Mouse (Mus musculus): ENCODE results near the gene Add3. TPM values are rescaled to one million over a fixed set of nuclear protein-coding genes. Genes with fewer than 3 reads are reported as not detected.

The Add3 gene
- total RNA-seq, 1 experiment from 2014 or later: 61.2 TPM

DNA sequence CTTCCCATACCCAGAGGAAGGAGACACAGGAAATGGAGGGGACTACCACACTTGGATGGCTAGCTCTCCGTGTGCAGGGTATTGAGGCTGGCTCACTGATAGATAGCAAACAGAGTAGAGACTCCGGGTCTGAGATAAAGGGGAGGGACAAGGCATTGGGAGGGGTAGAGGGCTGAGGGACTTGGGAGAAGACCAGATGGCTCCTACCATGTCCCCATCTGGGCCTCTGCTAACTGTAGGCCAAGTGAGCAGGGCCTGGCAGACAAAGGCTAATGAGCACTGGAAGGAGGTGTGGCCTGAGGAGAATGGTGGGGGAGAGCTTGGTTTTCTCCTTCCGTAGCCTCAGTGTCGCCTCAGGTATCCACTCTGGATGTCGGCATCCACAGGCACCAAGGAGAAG is 119.3 kb downstream of the Add3 start:
- ATAC-seq (replicated peaks; ENCODE audit: low read depth, poor library complexity, severe bottlenecking): peak; percentile 5; the same call in 1 of the 2 replicates

DNA sequence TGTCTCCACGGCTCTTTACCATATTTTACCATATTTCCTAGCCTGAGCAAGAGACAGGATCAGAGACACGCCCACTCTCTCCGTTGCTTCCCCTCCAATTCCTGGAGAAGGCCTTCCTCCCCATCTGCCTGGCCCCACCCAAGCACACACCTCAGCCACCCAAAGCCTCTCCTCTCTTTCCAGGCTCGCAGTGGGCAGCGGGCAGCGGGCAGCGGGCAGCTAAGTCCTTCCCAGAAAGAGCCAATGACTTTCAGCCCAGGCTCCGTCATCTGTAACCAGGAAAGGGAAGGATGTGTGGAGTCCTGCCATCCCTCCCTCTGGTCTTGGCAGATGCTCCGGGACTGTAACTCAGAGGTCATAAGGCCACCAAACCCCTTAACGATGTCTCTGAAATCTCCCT is 120.0 kb downstream of the Add3 start:
- no peak for ATAC-seq (replicated peaks; ENCODE audit: low read depth, poor library complexity, severe bottlenecking)

DNA sequence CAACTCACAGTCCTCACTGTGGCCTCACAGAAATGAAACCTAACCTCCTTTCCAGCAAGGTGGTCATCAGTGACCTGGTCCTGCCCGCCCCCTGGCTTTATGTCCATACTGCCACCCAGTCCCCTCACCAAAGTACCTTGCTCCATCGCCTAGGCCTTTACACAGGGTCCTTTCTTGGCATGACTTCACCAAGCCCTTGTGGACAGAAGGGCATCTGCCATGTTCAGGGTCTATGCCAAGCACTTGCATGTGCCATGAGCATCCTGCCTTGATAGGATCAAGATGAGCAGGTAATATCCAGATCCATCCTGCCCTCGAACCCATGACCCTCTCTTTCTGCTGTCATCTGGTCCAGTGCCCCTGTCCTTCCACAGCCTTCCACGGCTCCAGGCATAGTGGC is 120.6 kb downstream of the Add3 start:
- ATAC-seq (replicated peaks; ENCODE audit: low read depth, poor library complexity, severe bottlenecking): no peak

DNA sequence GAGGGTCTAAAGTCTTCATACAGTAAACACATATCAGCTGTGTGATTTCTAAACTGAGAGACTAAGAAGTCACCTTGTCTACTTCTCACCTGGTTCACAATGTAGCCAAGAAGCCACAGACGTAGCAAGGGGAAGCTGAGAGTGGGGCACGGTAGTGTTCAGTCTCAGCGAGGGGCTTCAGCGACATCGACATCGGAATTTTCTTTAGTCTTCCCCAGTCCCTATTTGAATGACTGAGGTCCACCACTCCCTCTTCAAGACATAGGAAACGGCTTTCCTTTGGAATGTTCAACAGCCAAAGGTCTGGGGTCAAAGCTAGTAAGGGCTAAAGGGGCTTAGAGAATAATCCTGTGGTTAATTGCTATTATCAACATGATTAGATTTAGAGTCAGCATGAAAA is 121.8 kb downstream of the Add3 start:
- ATAC-seq (replicated peaks; ENCODE audit: low read depth, poor library complexity, severe bottlenecking): no peak

DNA sequence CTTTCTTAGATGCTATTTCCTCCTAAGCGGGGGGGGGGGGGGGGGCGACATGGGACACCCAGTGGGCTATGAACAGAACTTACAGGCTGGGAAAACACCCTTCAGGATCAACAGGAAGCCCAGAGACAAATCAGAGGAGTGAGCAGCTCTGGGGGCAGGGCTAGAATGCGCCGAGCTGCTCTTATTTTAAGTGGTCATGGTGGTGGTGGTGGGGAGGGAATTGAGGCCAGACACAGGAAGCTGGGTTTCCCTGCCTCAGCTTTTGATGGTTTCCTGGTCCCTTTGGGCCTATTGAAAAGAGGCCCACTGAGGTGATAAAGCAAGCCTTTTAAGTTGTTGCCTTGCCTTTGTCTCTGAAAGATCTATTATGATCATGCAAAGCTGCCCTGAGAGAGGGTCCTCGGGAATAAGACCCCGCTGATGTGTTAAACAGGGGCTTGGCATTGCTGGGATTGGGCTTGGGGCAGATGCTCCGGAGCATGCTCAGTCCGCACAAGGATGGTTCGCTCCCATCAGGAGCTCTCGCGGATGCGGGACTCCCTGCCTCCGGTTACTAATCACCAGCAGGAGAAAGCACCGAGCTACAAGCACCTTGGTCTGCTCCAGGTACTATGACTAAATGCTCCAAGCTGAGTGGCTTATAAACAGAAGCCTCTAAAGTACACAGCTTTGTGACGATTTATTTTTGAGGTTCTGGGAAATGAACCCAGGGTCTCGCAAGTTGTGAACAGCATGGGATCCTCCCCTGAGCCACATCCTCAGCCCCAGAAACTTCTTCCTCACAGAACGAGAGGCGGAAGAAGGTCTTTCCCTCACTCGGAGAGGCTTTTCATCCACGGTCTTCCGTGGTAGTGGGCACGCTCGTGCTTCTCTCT is 123.9 kb downstream of the Add3 start:
- ATAC-seq (replicated peaks; ENCODE audit: low read depth, poor library complexity, severe bottlenecking): peak; percentile 84

DNA sequence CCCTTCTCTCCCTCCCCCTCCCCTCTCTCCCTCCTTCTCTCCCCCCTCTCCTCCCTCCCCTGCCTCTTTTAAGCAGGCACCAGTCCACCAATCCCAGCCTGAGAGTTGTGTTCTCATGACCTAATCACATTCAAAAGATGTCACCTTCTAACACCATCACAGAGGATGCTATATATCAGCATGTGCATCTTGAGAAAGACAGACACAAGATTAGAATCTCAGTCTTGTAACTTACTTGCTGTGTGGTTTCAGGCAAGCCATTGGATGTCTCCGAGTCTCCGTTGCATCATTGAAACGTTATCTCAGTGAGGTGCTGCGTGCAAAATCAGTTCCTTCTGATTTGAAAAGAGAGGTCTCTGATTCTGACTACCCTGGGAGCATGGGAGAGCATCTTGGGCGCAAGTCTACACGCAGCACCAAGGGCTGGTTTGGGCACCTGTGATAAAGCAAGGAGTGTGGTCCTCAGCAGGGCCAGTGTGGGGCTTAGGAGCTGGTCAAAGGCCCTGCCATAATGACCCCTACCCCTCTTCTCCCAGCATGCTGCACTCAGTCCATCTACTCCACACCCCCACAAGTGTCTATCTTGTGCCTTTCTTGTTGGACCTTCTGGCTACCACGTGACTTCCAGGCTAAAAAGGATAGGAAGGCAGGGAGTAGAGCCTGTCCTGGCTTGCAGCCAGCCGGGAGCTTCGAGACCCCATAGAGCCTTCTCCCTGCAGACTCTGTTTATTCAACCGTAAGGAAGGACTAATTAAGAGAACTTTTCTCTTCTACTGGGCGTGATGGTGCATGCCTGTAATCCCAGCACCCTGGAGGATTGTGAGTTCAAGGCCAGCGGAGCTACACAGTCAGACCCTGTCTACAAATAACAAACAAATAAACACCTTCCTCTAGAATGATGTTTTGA is 124.8 kb downstream of the Add3 start:
- ATAC-seq (replicated peaks; ENCODE audit: low read depth, poor library complexity, severe bottlenecking): no peak

DNA sequence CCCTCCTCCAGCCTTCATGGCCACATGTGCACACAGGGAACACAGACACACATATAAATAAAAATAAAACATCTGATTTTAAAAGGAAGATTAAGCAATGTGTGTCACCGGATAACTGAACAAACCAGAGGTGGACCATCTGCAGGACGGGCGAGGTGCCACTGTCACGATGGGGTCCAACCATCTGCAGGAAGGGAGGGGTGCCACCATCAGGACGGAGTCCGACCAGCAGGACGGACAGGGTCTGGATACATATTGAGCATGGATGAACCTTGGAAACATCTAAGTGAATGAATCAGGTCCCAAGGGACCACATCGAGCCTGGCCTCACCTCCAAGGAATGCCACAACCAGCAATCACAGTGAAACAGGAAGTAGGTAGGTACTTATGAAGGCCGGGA is 127.1 kb downstream of the Add3 start:
- no peak for ATAC-seq (replicated peaks; ENCODE audit: low read depth, poor library complexity, severe bottlenecking)

DNA sequence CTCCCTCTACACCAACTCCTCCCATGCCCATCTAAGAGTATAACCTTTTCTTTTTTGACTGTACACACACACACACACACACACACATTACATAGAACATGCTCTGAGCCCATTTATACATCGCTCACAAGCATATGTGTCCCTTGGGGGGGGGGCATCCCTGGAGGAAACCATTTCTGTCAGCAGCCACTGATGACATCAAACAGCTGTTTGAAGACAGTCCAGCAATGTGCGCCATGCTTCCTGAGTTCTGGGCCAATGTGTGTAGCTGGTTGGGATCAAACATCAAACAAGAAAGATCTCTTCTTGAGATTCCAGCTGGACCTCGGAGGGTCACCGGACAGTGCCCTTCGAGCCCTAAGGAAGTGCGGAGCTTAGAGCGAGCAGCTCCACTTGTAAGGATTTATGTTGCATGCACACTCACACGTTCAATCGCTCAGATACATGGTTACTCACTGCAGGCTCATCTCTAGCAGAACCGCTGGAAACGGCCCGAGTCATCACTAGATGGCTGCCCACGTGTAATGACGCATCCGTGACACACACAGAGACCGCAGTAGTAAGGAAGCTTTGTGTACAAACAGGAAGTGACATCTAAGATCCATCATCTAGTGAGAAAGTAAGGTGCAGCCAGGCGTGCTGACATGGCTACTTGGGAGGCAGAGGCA is 132.9 kb downstream of the Add3 start:
- ATAC-seq (replicated peaks; ENCODE audit: low read depth, poor library complexity, severe bottlenecking): peak; percentile 31

DNA sequence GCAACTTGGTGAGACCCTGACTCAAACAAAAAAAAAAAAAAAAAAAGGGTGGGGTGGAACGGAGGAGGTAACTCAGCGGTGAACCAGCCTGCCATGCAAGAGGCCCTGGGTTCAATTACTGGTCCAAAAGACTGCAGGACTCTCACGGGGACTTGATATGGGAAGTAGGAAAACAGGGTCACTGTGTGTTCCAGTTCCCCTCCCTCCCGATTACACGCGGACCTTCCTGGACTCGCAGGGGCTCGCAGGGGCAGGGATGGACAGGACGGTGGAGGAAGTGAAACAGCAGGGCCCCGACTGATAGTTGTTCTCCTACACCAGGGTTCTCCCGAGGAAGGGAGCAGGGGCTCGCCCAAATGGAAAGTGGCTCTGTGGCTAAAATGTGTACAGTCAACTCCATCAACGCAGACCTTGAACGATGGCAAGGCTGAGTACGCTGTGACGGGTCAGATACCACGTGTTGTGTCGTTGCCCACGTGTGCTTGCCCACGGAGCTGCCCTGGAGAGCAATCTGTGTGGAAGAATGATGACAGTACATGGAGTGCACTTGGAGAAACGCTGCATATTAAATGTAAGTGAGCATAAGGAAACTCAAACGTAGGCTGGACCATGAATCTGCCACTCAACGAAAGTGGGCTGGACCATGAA is 133.7 kb downstream of the Add3 start:
- ATAC-seq (replicated peaks; ENCODE audit: low read depth, poor library complexity, severe bottlenecking): peak; percentile 55

DNA sequence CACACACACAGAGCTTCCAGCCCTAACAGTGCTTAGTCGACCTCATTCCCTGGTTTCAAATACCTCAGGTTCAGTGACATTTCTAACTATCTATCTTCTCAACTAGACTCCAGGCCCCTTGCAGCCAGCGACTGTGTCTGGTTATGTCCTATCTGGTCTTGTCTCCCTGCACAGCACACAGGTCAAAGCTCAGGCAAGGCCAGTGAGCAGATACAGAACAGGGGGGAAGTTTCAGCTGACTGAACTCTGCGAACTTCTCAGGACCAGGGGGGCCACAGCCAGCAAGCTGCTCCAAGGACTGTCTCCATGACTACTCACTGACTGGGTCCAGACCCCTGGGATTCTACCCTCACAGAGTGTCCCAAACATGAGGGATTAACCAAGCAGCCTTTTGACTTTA is 135.0 kb downstream of the Add3 start:
- no peak for ATAC-seq (replicated peaks; ENCODE audit: low read depth, poor library complexity, severe bottlenecking)

DNA sequence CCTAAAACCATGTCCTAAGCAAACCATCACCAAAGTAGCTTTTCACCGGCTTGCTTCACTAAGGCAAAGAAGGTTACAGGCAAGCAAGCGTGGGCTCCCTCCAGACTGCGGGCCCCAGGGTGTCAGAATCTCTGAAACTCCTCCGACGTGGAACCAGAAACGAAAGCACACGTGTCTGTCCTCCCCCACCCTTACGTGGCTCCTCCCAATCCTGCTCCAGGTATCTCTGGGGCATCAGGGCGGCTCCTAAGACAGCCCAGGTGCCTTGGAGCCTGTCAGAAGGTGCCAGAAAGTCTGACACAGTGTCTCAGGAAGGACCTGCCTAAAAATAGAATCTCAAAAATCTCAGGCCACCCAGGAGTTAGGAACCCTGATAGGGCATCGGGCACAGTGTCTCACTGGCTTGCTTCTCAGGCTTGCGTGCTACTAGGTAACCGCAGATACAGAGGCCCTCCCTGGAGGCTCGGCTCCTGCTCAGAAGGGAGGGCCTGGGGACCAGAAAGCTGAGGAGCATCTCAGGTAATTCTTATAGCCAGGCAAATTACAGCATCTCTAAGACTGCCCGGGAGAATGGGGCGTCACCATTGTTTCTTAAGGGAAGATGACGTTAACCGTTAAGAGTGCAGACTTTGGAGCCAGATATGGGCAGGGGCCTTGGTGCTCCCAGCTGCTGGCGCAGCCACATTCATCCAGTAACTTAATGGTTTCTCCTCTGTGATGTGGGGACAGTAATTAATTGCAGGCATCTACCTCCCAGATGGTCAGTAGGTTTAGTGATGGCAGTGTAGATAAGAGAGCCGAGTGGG is 136.9 kb downstream of the Add3 start:
- ATAC-seq (replicated peaks; ENCODE audit: low read depth, poor library complexity, severe bottlenecking): no peak

DNA sequence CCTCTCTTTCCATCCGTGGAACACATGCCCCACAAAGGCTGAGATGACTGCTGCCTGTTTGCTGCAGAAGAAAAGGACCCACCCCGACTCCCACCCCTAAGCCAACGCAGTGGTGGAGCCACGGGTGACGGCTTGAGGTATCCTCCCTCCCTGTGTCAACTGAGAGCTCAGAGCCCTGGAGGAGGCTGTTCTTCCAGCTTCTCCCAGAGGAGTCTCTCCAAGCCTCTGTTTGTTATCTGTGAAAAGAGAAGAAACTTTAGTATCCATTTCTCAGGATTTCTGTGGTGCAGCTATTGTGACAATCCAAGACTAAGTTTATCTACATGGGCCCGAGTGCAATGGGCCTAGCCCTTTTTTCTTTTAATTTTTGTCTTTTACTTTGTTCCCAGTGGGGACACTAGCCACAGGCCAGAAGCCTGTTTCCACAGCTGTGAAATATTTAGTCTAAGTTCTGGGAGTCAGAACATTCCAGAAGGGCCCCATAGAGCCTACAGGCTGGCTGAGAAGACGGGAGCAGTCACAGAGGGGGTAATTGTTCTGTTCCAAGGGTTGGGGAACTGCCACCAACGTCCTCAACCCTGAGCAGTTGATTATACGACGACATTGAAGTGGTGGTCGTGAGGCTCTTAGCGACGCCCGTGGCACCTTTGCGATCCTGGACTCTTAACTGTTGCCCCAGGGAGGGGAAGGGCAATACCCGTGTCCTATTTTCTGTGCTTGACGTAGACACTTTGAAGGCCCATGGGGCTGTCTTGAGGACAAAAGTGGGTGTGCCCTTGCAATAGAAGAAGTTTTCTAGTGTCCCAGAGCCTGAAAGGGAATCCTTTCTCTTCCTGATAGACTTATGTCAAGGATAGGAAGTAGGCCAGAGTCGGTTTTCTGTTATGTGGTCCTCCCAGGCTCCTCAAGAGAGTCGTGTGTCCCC is 138.5 kb downstream of the Add3 start:
- no peak for ATAC-seq (replicated peaks; ENCODE audit: low read depth, poor library complexity, severe bottlenecking)

DNA sequence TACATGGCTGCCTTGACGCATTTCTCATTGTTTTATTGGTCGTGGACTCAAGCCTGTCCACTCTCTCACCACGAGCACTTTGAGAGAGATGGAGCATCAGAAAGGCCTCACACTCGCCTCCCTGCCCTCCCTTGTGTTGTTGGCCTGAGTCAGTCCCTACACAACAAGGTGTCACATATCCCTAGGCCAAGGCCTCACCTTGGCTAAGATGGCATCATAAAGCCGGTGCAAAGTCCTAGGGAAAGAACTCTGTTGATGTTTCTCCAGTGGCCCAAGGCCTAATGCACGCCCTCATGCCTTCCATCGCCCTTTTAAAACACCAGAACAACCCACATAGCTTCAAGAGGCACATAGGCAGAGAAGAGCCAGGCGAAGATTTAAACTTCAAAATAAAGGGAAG is 140.0 kb downstream of the Add3 start:
- ATAC-seq (replicated peaks; ENCODE audit: low read depth, poor library complexity, severe bottlenecking): no peak

DNA sequence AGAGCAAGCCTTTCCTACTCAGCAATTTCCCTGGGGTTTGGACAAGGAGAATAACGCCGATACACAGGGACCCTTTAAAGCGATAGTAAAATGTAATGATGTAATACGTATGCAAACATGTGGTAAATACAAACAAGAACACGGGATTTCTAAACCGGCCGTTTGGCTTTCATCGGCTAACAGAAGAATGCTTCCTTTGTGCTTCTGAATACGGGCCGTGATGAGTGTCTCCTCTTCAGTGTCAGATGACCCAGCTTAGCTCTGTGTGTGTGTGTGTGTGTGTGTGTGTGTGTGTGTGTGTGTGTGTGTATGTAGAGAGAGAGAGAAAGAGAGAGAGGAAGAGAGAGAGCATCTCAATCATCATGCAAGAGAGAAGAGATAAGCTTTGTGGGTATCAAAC is 142.3 kb downstream of the Add3 start:
- ATAC-seq (replicated peaks; ENCODE audit: low read depth, poor library complexity, severe bottlenecking): no peak

DNA sequence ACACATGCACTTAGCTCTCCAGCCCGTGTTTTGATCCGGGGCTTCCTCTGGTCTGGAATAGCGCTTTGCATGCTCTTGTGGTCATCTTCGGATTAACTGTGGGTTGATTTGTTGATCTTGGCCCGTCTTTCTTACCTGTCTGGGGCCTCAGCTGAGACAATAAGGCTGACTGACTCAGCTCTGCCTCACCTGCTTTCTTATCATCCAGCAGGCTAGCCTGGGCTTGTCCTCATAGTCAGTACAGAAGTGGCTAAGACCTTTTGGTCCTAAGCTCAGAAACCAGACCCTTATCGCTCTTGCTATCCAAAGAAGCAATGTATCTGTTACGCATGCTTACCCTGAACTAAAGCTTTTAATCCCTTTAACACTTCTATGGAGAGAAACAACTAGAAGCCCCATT is 143.5 kb downstream of the Add3 start:
- ATAC-seq (replicated peaks; ENCODE audit: low read depth, poor library complexity, severe bottlenecking): no peak

DNA sequence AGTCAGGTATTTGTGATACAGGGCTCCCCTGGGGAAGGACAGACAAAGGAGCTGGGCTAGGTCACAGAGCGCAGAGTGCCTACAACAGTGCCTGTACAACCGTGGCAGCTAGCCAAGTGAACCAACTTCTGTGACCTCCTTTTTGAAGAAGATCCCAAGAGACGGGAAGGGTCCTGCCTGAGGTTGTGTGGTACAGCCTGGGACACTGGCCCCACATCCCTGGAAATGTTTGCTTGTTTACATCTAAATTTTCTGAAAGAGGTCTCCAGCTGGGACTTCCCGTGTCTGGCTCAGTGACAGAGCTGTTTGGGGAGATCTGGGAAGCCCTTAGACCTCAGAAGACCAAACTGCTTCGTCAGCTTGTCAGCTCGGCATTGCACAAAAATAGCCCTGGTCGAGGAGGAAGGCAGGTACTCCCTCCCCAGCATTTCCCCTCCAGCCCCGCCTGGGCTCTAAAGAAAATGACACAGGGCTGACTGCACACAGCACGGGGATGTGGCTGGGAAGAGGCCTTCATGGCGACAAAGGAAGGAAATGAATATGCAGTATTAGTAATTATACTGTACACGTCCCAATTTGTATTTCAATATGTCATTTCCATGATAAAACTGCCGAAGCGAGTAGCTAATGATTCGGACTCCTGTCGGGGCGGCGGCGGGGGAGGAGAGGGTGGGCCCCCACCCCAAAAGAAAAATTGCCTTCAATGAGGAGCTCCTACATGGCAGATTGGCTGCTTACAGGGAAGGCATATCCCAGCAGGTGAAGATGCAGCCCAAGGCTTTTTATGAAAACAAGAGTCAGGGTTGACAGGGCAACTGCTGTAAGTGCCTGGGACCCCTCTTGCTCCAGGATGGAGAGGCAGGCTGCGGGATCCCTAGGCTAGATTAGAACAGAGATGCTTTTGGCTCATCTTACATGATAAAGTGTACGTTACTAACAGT is 144.3 kb downstream of the Add3 start:
- ATAC-seq (replicated peaks; ENCODE audit: low read depth, poor library complexity, severe bottlenecking): peak; percentile 93
